Mouse (Mus musculus): ENCODE results near the gene Net1. TPM values are rescaled to one million over a fixed set of nuclear protein-coding genes. Genes with fewer than 3 reads are reported as not detected.
A peak's percentile ranks its signal among the peaks of the same experiment; 100 is the strongest.

The Net1 gene
- polyA plus RNA-seq, 1 experiment from 2014 or later = 113 TPM

- Histone ChIP-seq H3K4me2 (ENCODE audit: low read depth, low read length) (no peak overlapping the region), H3K27ac (ENCODE audit: low read length) (no peak overlapping the region), H3K9ac (ENCODE audit: low read length) (0 out of 2 replicates have a peak overlapping the region, but pooled peaks have one; percentile 26), H3K27me3 (ENCODE audit: control insufficient read depth, insufficient read depth, low read length) (no peaks in the 10 kb centered on the region), H3K4me3 (replicated peaks; ENCODE audit: low read length) (no peak overlapping the region), H3K36me3 (ENCODE audit: control insufficient read depth, insufficient read depth, low read length) (no peaks in the 10 kb centered on the region), H3K4me1 (ENCODE audit: control insufficient read depth, insufficient read depth, low read length) (peaks cover 4% of the 10 kb centered on the region; the same call in 1 of the 2 replicates), H3K9me3 (replicated peaks; ENCODE audit: control insufficient read depth, low read length) (no peaks in the 10 kb centered on the region)
- ATAC-seq (ENCODE audit: insufficient read depth, low FRiP score) = no peak
- 71% methylated on average over 8 of the region's 8 CpGs for WGBS
Observed at GRCm38 (mm10) chr13:3894549-3894948, 23.5 kb downstream of the Net1 start.

- H3K27me3 ChIP-seq (ENCODE audit: control insufficient read depth, insufficient read depth, low read length) = no peaks in the 10 kb centered on the region
- WGBS = under 1% methylated on average over 35 of the region's 35 CpGs
- H3K4me1 ChIP-seq (ENCODE audit: control insufficient read depth, insufficient read depth, low read length) = peaks cover 4% of the 10 kb centered on the region
- peak; percentile 98 for ATAC-seq (ENCODE audit: insufficient read depth, low FRiP score)
- no peaks in the 10 kb centered on the region for H3K9me3 ChIP-seq (replicated peaks; ENCODE audit: control insufficient read depth, low read length)
- H3K4me3 ChIP-seq (replicated peaks; ENCODE audit: low read length) = peak overlapping the region; percentile 68
- H3K4me2 ChIP-seq (ENCODE audit: low read depth, low read length) = peak overlapping the region; percentile 67
- peak overlapping the region; percentile 83 for H3K27ac ChIP-seq (ENCODE audit: low read length)
- peaks cover under 1% of the 10 kb centered on the region; the same call in 1 of the 2 replicates for H3K36me3 ChIP-seq (ENCODE audit: control insufficient read depth, insufficient read depth, low read length)
- peak overlapping the region; percentile 83 for H3K9ac ChIP-seq (ENCODE audit: low read length)
Observed at GRCm38 (mm10) chr13:3893126-3893734, 24.8 kb downstream of the Net1 start.

DNA sequence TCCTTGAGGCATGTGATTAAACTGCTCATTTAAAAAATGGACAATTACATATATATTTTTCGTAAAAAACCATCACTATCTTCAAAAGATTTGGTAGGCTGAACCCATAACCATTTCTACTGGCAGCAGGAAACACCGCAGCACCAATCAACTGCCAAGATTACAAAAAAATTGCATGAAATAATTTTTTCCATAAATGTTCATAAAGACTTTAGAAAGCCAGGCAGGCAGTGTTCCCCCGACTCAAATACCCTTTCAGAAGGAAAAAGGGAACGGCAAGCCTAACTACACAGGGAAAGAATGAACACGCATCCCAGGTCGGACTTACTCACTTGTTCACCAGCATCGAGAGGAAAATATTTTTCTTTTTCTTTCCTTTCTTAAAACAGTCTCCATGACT is 25.4 kb downstream of the Net1 start:
- H3K27me3 ChIP-seq (ENCODE audit: control insufficient read depth, insufficient read depth, low read length) = no peaks in the 10 kb centered on the region
- peak overlapping the region; percentile 68 for H3K4me3 ChIP-seq (replicated peaks; ENCODE audit: low read length)
- H3K9me3 ChIP-seq (replicated peaks; ENCODE audit: control insufficient read depth, low read length) = no peaks in the 10 kb centered on the region
- no peak for ATAC-seq (ENCODE audit: insufficient read depth, low FRiP score)
- H3K9ac ChIP-seq (ENCODE audit: low read length) = peak overlapping the region; percentile 71
- WGBS = 10% methylated on average over 7 of the region's 7 CpGs
- H3K27ac ChIP-seq (ENCODE audit: low read length) = peak overlapping the region; percentile 72
- peak overlapping the region; percentile 67 for H3K4me2 ChIP-seq (ENCODE audit: low read depth, low read length)
- H3K4me1 ChIP-seq (ENCODE audit: control insufficient read depth, insufficient read depth, low read length) = peaks cover 4% of the 10 kb centered on the region
- H3K36me3 ChIP-seq (ENCODE audit: control insufficient read depth, insufficient read depth, low read length) = peaks cover 7% of the 10 kb centered on the region

- Histone ChIP-seq H3K4me1 (ENCODE audit: control insufficient read depth, insufficient read depth, low read length) (peaks cover 4% of the 10 kb centered on the region), H3K36me3 (ENCODE audit: control insufficient read depth, insufficient read depth, low read length) (peaks cover 17% of the 10 kb centered on the region), H3K9ac (ENCODE audit: low read length) (peak overlapping the region; percentile 65), H3K9me3 (replicated peaks; ENCODE audit: control insufficient read depth, low read length) (no peaks in the 10 kb centered on the region), H3K4me3 (replicated peaks; ENCODE audit: low read length) (peak overlapping the region; percentile 68), H3K27ac (ENCODE audit: low read length) (peak overlapping the region; percentile 72), H3K27me3 (ENCODE audit: control insufficient read depth, insufficient read depth, low read length) (no peaks in the 10 kb centered on the region), H3K4me2 (ENCODE audit: low read depth, low read length) (peak overlapping the region; percentile 67)
- 27% methylated on average over 8 of the region's 8 CpGs for WGBS
- no peak for ATAC-seq (ENCODE audit: insufficient read depth, low FRiP score)
Observed at GRCm38 (mm10) chr13:3891479-3892087, 26.4 kb downstream of the Net1 start.

DNA sequence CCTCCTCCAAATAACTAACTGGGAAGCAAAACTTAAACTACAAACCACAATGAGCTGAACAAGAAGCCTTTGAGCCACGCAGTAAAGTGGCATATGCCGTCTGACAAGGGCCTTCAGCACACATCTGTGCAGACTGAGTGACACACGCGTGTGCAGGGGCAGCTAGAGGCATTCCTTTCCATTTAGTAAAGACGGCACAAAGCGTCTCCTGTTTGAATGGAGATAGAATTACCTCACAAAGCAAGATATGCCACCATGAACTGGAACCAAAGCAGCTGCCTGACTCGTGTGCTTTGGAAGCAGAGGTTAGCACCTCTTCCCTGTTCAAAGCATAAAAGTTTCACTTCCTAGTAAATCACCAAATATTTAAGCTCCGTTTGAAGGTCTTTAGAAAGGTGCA is 28.0 kb downstream of the Net1 start:
- H3K27me3 ChIP-seq (ENCODE audit: control insufficient read depth, insufficient read depth, low read length) = no peaks in the 10 kb centered on the region
- peak overlapping the region; percentile 42; the same call in 1 of the 2 replicates for H3K9ac ChIP-seq (ENCODE audit: low read length)
- H3K4me3 ChIP-seq (replicated peaks; ENCODE audit: low read length) = peak overlapping the region; percentile 30
- H3K4me1 ChIP-seq (ENCODE audit: control insufficient read depth, insufficient read depth, low read length) = peaks cover 4% of the 10 kb centered on the region
- no peaks in the 10 kb centered on the region for H3K9me3 ChIP-seq (replicated peaks; ENCODE audit: control insufficient read depth, low read length)
- no peak overlapping the region for H3K27ac ChIP-seq (ENCODE audit: low read length)
- peaks cover 21% of the 10 kb centered on the region for H3K36me3 ChIP-seq (ENCODE audit: control insufficient read depth, insufficient read depth, low read length)
- WGBS = 46% methylated on average over 8 of the region's 8 CpGs
- ATAC-seq (ENCODE audit: insufficient read depth, low FRiP score) = no peak
- H3K4me2 ChIP-seq (ENCODE audit: low read depth, low read length) = peak overlapping the region; percentile 41

DNA sequence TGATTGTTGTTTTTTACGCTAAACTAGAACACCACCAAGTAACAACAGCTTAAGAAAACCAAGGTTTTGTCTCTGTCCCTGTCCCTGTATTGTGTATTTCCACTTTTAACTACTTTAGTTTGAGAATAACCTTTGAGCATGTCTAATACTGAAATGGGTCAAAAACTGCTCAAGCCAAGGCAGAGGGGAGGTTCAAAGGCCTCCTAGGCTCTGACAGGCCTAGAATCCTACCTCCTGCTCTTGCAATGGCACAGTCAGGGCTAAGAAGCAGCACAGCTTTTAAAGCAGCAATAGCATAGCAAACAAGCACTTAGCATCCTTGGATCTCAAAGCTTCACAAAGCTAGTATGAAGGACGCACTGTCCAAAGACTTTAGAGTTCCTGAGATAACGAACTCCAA is 28.9 kb downstream of the Net1 start:
- peaks cover 4% of the 10 kb centered on the region for H3K4me1 ChIP-seq (ENCODE audit: control insufficient read depth, insufficient read depth, low read length)
- H3K9ac ChIP-seq (ENCODE audit: low read length) = 0 out of 2 replicates have a peak overlapping the region, but pooled peaks have one; percentile 26
- WGBS = 91% methylated on average over 3 of the region's 3 CpGs
- H3K36me3 ChIP-seq (ENCODE audit: control insufficient read depth, insufficient read depth, low read length) = peaks cover 25% of the 10 kb centered on the region
- no peaks in the 10 kb centered on the region for H3K9me3 ChIP-seq (replicated peaks; ENCODE audit: control insufficient read depth, low read length)
- peak overlapping the region; percentile 41 for H3K4me2 ChIP-seq (ENCODE audit: low read depth, low read length)
- no peak overlapping the region for H3K4me3 ChIP-seq (replicated peaks; ENCODE audit: low read length)
- ATAC-seq (ENCODE audit: insufficient read depth, low FRiP score) = no peak
- H3K27me3 ChIP-seq (ENCODE audit: control insufficient read depth, insufficient read depth, low read length) = no peaks in the 10 kb centered on the region
- H3K27ac ChIP-seq (ENCODE audit: low read length) = no peak overlapping the region

DNA sequence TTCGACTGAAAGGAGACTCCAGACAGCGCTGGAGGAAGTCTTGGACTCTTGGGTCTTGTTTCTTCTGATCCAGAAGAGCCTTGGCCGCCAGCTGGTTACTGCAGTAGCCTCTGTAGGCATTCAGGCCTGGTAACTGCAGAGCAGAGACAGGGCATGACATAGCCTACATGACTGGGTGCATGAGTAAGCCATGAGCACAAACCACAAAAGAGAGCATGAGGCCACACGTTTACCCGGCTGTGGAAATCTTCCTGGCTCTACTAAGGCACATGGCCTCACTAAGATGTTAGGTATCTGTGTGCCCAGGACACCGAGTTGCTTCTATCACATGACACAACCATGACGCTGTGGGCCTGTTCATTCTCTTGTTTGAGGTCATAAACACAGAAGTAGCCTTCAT is 31.4 kb downstream of the Net1 start:
- H3K27me3 ChIP-seq (ENCODE audit: control insufficient read depth, insufficient read depth, low read length) = no peaks in the 10 kb centered on the region
- H3K4me1 ChIP-seq (ENCODE audit: control insufficient read depth, insufficient read depth, low read length) = peaks cover 4% of the 10 kb centered on the region
- H3K4me2 ChIP-seq (ENCODE audit: low read depth, low read length) = no peak overlapping the region
- no peak overlapping the region for H3K27ac ChIP-seq (ENCODE audit: low read length)
- ATAC-seq (ENCODE audit: insufficient read depth, low FRiP score) = no peak
- WGBS = 93% methylated on average over 7 of the region's 7 CpGs
- H3K9ac ChIP-seq (ENCODE audit: low read length) = no peak overlapping the region
- peaks cover 31% of the 10 kb centered on the region for H3K36me3 ChIP-seq (ENCODE audit: control insufficient read depth, insufficient read depth, low read length)
- H3K4me3 ChIP-seq (replicated peaks; ENCODE audit: low read length) = no peak overlapping the region
- no peaks in the 10 kb centered on the region for H3K9me3 ChIP-seq (replicated peaks; ENCODE audit: control insufficient read depth, low read length)

DNA sequence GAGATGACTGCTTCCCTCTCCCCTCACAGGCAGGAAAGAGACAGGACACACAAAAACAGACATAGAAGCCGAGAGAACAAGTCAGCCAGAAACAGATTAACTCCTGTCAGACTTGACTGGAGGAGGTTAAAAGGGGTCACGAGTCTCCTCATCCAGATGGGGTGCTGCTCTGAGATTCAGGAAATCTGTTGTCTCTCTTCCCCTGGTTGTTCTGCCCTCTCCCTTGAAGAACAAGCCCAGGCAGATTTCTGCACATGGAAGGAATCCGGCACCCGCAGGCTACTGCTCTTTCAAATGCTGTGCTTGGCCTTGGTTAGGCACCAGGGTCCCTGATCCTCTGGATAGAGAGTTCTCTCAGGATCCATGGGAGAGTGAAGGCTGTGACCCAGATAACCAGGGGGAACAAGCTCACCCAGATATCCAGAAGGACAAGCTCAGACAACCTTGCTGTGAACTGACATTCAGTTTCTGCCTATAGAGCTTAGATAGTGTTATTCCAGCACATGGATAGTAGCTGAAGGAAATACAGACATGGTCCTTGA is 40.3 kb downstream of the Net1 start:
- Histone ChIP-seq H3K9ac (ENCODE audit: low read length) (0 out of 2 replicates have a peak overlapping the region, but pooled peaks have one; percentile 33), H3K27ac (ENCODE audit: low read length) (peak overlapping the region; percentile 79), H3K9me3 (replicated peaks; ENCODE audit: control insufficient read depth, low read length) (no peaks in the 10 kb centered on the region), H3K4me1 (ENCODE audit: control insufficient read depth, insufficient read depth, low read length) (peaks cover 22% of the 10 kb centered on the region; the same call in 1 of the 2 replicates), H3K4me3 (replicated peaks; ENCODE audit: low read length) (no peak overlapping the region), H3K36me3 (ENCODE audit: control insufficient read depth, insufficient read depth, low read length) (peaks cover 9% of the 10 kb centered on the region), H3K27me3 (ENCODE audit: control insufficient read depth, insufficient read depth, low read length) (no peaks in the 10 kb centered on the region), H3K4me2 (ENCODE audit: low read depth, low read length) (no peak overlapping the region; the same call in 1 of the 2 replicates)
- ATAC-seq (ENCODE audit: insufficient read depth, low FRiP score) = no peak; the same call in 1 of the 2 replicates
- WGBS = 47% methylated on average over 4 of the region's 4 CpGs

DNA sequence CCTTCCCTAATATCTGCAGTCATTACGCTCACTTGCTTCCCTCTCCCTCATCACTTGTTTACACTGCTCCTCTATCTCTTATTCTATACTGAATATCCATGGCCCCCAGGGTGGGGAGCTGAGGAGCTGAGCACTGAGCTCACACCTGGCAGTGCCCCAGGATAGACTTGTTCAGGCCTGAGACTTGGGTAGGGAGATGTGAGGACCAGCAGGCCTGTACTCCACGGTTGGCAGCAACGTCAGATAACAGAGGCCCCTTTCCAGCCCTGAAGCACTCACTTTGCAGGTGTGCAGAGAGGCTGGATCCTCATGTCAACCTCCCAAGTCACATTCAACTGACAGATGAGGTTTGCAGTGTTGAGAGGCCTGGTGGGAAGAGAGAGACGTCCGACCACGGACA is 40.8 kb downstream of the Net1 start:
- H3K4me2 ChIP-seq (ENCODE audit: low read depth, low read length) = no peak overlapping the region; the same call in 1 of the 2 replicates
- no peaks in the 10 kb centered on the region for H3K27me3 ChIP-seq (ENCODE audit: control insufficient read depth, insufficient read depth, low read length)
- 37% methylated on average over 6 of the region's 6 CpGs for WGBS
- H3K4me3 ChIP-seq (replicated peaks; ENCODE audit: low read length) = no peak overlapping the region
- H3K9me3 ChIP-seq (replicated peaks; ENCODE audit: control insufficient read depth, low read length) = no peaks in the 10 kb centered on the region
- peaks cover 6% of the 10 kb centered on the region for H3K36me3 ChIP-seq (ENCODE audit: control insufficient read depth, insufficient read depth, low read length)
- peak; percentile 49; the same call in 1 of the 2 replicates for ATAC-seq (ENCODE audit: insufficient read depth, low FRiP score)
- H3K27ac ChIP-seq (ENCODE audit: low read length) = peak overlapping the region; percentile 79
- H3K4me1 ChIP-seq (ENCODE audit: control insufficient read depth, insufficient read depth, low read length) = peaks cover 22% of the 10 kb centered on the region; the same call in 1 of the 2 replicates
- 0 out of 2 replicates have a peak overlapping the region, but pooled peaks have one; percentile 33 for H3K9ac ChIP-seq (ENCODE audit: low read length)
